Mouse (Mus musculus) ES-E14 (cell line): Measurements from ENCODE around the gene Ramp3. TPM values are rescaled to one million over a fixed set of nuclear protein-coding genes. Genes with fewer than 3 reads are reported as not detected.

ENCODE experiments used
- DNase-seq: peaks from one replicate; pipeline ENCODE4 v3.0.0-alpha.2; 2013; ENCODE audit warnings: low read depth, low spot score
- H3K27ac ChIP-seq: 2 replicates; pipeline ENCODE4 v1.5.1; 2012; ENCODE audit warnings: low read depth, mild to moderate bottlenecking, low read length, moderate library complexity, mixed read lengths; ENCODE audit not compliant: poor library complexity, insufficient read depth, severe bottlenecking
- H3K36me3 ChIP-seq: 2 replicates; pipeline ENCODE4 v1.6.1; 2012; ENCODE audit warnings: mild to moderate bottlenecking, low read length, moderate library complexity, mixed read lengths; ENCODE audit not compliant: control insufficient read depth, poor library complexity, insufficient read depth, severe bottlenecking
- H3K4me1 ChIP-seq, 2 experiments: fragments of 150-350 bp in 1 of 2; sonication (generic) in 1 of 2; 2 replicates each; pipeline ENCODE4 v1.6.1; 2012; ENCODE audit warnings: low read length in 2 of 2, mild to moderate bottlenecking in 1 of 2, mixed read lengths in 1 of 2; ENCODE audit not compliant: control insufficient read depth in 2 of 2, insufficient read depth in 2 of 2, poor library complexity in 1 of 2
- H3K4me3 ChIP-seq, 2 experiments: fragments of 150-350 bp in 1 of 2; sonication (generic) in 1 of 2; 2 replicates each; pipeline ENCODE4 v1.5.1; 2012; ENCODE audit warnings: low read length in 2 of 2, low read depth in 1 of 2, mild to moderate bottlenecking in 1 of 2, mixed read lengths in 1 of 2; ENCODE audit not compliant: insufficient read depth in 1 of 2, poor library complexity in 1 of 2, severe bottlenecking in 1 of 2
- H3K9ac ChIP-seq: 2 replicates; pipeline ENCODE4 v1.6.1; 2012; ENCODE audit warnings: low read depth, mild to moderate bottlenecking, low read length, mixed read lengths; ENCODE audit not compliant: poor library complexity, insufficient read depth, severe bottlenecking
- H3K9me3 ChIP-seq: fragments of 150-350 bp; sonication (generic); 2 replicates; pipeline ENCODE4 v1.6.1; 2012; ENCODE audit warnings: low read depth, mild to moderate bottlenecking, low read length; ENCODE audit not compliant: control insufficient read depth, insufficient read depth
- CHD2 ChIP-seq: IDR thresholded peaks from 2 replicates; pipeline ENCODE4 v1.6.1; 2014; ENCODE audit warnings: mild to moderate bottlenecking, low read depth, low read length, inconsistent platforms
- HCFC1 ChIP-seq: IDR thresholded peaks from 2 replicates; pipeline ENCODE4 v1.6.1; 2012; ENCODE audit warnings: low read length, inconsistent platforms, borderline replicate concordance; ENCODE audit not compliant: insufficient read depth
- MAFK ChIP-seq: IDR thresholded peaks from 2 replicates; pipeline ENCODE4 v1.6.1; 2014; ENCODE audit warnings: mild to moderate bottlenecking, low read depth, low read length, inconsistent platforms; ENCODE audit not compliant: insufficient read depth
- ZC3H11A ChIP-seq: IDR thresholded peaks from 2 replicates; pipeline ENCODE4 v1.6.1; 2012; ENCODE audit warnings: low read depth, mild to moderate bottlenecking, inconsistent platforms, low read length, borderline replicate concordance
- ZNF384 ChIP-seq: IDR thresholded peaks from 2 replicates; pipeline ENCODE4 v1.6.1; 2012; ENCODE audit warnings: low read depth, low read length, inconsistent platforms
- in situ Hi-C, 2 experiments: fragments of 600-800 bp; cut with MboI; formaldehyde crosslinking; loops; one replicate each; pipeline ENCODE4 v1.15.1; 2025; ENCODE audit warnings: low sequenced_read_pairs in 2 of 2, inconsistent platforms in 1 of 2; ENCODE audit not compliant: unreplicated experiment in 2 of 2
- total RNA-seq: library from RNA; depleted of rRNA; stranded (reverse); fragments of 300-350 nt; gene quantifications from 2 replicates; pipeline ENCODE4 v1.2.3, GENCODE M21; 2012

Gene Ramp3
- total RNA-seq, 1 experiment, result 24.1 TPM

- no peak overlapping the region for H3K9ac ChIP-seq
- no peaks in the 10 kb centered on the region for H3K36me3 ChIP-seq
- H3K4me1 ChIP-seq, result no peaks in the 10 kb centered on the region
- H3K9me3 ChIP-seq, result no peaks in the 10 kb centered on the region
- H3K4me3 ChIP-seq, result no peak overlapping the region
- no peak for DNase-seq
- H3K27ac ChIP-seq, result no peak overlapping the region
- in situ Hi-C loops, result no loop called here
- TF ChIP-seq ZNF384, result no peak
Observed at GRCm38 (mm10) chr11:6696551-6696950, 38.2 kb downstream of the Ramp3 start.

- in situ Hi-C loops, result no loop called here
- H3K9ac ChIP-seq, result no peak overlapping the region
- TF ChIP-seq HCFC1 (no peak), CHD2 (no peak), ZC3H11A (no peak), ZNF384 (no peak), MAFK (no peak)
- H3K4me1 ChIP-seq, result no peaks in the 10 kb centered on the region
- H3K27ac ChIP-seq, result no peak overlapping the region
- no peak overlapping the region for H3K4me3 ChIP-seq
- H3K9me3 ChIP-seq, result no peaks in the 10 kb centered on the region
- no peaks in the 10 kb centered on the region for H3K36me3 ChIP-seq
- no peak for DNase-seq
Observed at GRCm38 (mm10) chr11:6697751-6698150, 39.4 kb downstream of the Ramp3 start.

DNA sequence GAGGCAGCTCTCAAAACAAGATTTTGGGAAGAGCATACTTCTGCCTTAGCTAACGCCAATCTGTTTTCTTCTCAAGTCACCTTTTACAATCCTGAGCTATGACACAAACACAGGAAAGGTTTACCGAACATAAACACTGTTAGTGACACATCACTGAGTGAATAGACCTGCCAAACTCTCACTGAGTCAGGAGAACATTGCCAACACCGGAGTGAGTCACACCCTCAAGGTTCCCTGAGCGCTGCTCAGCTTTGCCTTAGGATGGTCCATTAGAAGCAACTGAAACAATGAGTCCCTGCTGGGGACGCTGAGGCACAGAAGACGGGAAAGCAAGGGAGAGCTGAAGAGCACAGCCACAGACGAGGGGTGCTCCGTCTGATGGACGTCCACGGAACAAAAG, 40.0 kb downstream of the Ramp3 start:
- no peaks in the 10 kb centered on the region for H3K4me1 ChIP-seq
- no peak overlapping the region for H3K27ac ChIP-seq
- H3K4me3 ChIP-seq, result no peak overlapping the region
- no peak overlapping the region for H3K9ac ChIP-seq
- in situ Hi-C loops, result no loop called here
- H3K9me3 ChIP-seq, result no peaks in the 10 kb centered on the region
- no peak for DNase-seq
- H3K36me3 ChIP-seq, result no peaks in the 10 kb centered on the region
- TF ChIP-seq HCFC1, result no peak
- no peak for TF ChIP-seq ZC3H11A

DNA sequence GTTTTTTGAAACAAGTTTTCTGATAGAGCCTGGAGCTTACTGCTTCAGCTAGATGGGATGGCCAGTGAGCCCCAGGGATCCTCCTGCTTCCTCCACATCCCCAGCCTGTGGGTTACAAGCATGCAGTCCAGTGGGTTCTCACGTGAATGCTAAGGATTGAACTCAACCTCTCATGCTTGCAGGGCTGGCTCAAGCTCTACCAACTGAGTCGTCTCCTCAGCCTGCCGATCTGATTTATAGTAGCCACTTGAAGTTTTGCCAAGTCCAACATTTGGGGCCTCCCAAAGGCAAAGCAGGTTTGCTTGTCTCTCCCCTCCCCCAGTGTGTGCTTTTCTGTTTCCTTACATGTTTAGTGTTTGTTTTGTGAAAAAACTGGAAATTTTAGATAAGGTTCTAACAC, 43.9 kb downstream of the Ramp3 start:
- DNase-seq, result no peak
- no peak overlapping the region for H3K4me3 ChIP-seq
- no peak overlapping the region for H3K9ac ChIP-seq
- H3K36me3 ChIP-seq, result no peaks in the 10 kb centered on the region
- TF ChIP-seq ZC3H11A (no peak), MAFK (no peak), HCFC1 (no peak), ZNF384 (no peak), CHD2 (no peak)
- no peak overlapping the region for H3K27ac ChIP-seq
- in situ Hi-C loops, result no loop called here
- no peaks in the 10 kb centered on the region for H3K4me1 ChIP-seq
- no peaks in the 10 kb centered on the region for H3K9me3 ChIP-seq

DNA sequence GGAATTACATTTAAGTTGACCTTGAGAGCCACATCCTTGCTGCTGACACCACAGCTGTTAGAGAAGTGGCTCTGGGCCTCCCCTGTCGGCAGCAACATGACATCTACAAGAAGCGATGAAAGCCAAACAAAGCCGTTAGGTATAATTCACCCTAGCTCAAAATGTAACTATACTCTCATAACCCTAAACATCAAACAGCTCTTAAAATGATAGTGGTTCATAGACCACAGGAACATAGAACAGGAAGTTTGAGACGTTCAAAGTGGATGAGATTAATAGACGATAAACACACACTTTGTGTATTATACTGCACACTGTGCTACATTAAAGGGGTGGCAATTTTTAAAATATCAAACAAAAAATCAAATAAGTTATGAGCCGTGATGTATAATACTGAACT, 46.5 kb downstream of the Ramp3 start:
- no peaks in the 10 kb centered on the region for H3K36me3 ChIP-seq
- no peak for TF ChIP-seq MAFK
- no peak for TF ChIP-seq CHD2
- H3K4me3 ChIP-seq, result no peak overlapping the region
- in situ Hi-C loops, result no loop called here
- H3K4me1 ChIP-seq, result no peaks in the 10 kb centered on the region
- H3K9ac ChIP-seq, result no peak overlapping the region
- no peaks in the 10 kb centered on the region for H3K9me3 ChIP-seq
- no peak overlapping the region for H3K27ac ChIP-seq
- DNase-seq, result no peak
